Mouse (Mus musculus): ENCODE measurements around the gene Tnfsf8.

DNA sequence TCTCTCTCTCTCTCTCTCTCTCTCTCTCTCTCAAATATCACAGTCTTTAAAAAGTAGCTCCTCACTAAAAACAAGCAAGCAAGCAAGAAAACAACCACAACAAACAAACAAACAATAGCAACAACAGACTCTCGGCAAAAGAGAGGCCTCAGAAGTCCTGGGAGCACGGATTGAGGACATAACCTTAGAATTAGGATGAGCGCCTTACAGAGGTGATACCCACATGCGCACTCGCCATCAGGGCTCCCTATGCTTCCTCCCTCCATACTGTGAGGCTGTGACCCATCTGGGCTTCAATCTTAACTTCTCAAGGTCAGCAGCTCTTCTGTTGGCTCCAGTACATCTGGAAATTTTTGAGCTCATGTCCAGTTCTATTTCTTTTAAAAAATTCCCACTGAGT lies 911 bp downstream of the Tnfsf8 start:
- no peak for TF ChIP-seq CTCF (IDR thresholded peaks at IDR 0.05; ENCODE audit: extremely low read depth, insufficient read depth, low read length)
- TF ChIP-seq POLR2A (IDR thresholded peaks at IDR 0.05; ENCODE audit: extremely low read depth, insufficient read depth, low read length): no peak
